Mouse (Mus musculus) lung, postnatal 0 days (tissue): ENCODE data around the gene Ache.

Source experiments
- CTCF ChIP-seq: IDR thresholded peaks from 2 replicates; pipeline ENCODE4 v1.5.1; 2016; ENCODE audit warnings: antibody characterized with exemption, mild to moderate bottlenecking
- EP300 ChIP-seq: IDR thresholded peaks from 2 replicates; pipeline ENCODE4 v1.6.1; 2016; ENCODE audit warnings: antibody characterized with exemption, mild to moderate bottlenecking, control low read depth

- TF ChIP-seq CTCF (no peak), EP300 (no peak)
Observed at GRCm38 (mm10) chr5:137299240-137299639, 11.9 kb downstream of the Ache start.
